Mouse (Mus musculus): ENCODE measurements at regions not wholly inside any gene's neighbourhood (a gene's known extent, or its start where the extent isn't known, plus 50 kb on each side); places are given as distances from the start of the nearest gene placed in this dataset.

GRCm38 (mm10) chr5:42767688-42768087 lies 465.3 kb upstream of the Cpeb2 start:
- TF ChIP-seq CTCF (IDR thresholded peaks at IDR 0.05): no peak
- intact Hi-C loops (cut with DNase I): no loop called here
- Histone ChIP-seq H3K27ac (no peak overlapping the region), H3K4me3 (no peak overlapping the region)
- no peak for DNase-seq (ENCODE audit: extremely low spot score in 1 of 2, low spot score in 2 of 2)

- TF ChIP-seq CTCF (IDR thresholded peaks at IDR 0.05): no peak
- no peak overlapping the region for H3K4me3 ChIP-seq
- no peak overlapping the region for H3K27ac ChIP-seq
- peak in 1 of 2 experiments; percentile 13 for DNase-seq (ENCODE audit: extremely low spot score in 1 of 2, low spot score in 2 of 2)
- intact Hi-C loops (cut with DNase I): no loop called here
These were observed 455.7 kb upstream of the Cpeb2 start for GRCm38 (mm10) chr5:42777120-42777910.

GRCm38 (mm10) chr5:42805958-42806357 lies 427.0 kb upstream of the Cpeb2 start:
- Histone ChIP-seq H3K4me3 (no peak overlapping the region), H3K27ac (no peak overlapping the region)
- intact Hi-C loops (cut with DNase I): no loop called here
- TF ChIP-seq CTCF (IDR thresholded peaks at IDR 0.05): no peak
- DNase-seq (ENCODE audit: extremely low spot score in 1 of 2, low spot score in 2 of 2): peak in 1 of 2 experiments; percentile 17

Data from left cerebral cortex, adult 2 months (tissue).